Mouse (Mus musculus) limb, embryonic 10.5 days (tissue): Measurements from ENCODE around the gene Actc1. TPM values are rescaled to one million over a fixed set of nuclear protein-coding genes. Genes with fewer than 3 reads are reported as not detected.

Source experiments
- DNase-seq: peaks from one replicate; pipeline ENCODE4 v3.0.0-alpha.2; 2017; ENCODE audit warnings: low spot score
- H3K27ac ChIP-seq: fragments of 300-500 bp; sonication (generic); 2 replicates; pipeline ENCODE4 v1.5.1; 2016; ENCODE audit warnings: mild to moderate bottlenecking
- H3K27me3 ChIP-seq: fragments of 300-500 bp; sonication (generic); 2 replicates; pipeline ENCODE4 v1.6.1; 2016; ENCODE audit warnings: low read depth, mild to moderate bottlenecking; ENCODE audit not compliant: poor library complexity, severe bottlenecking
- H3K36me3 ChIP-seq: fragments of 300-500 bp; sonication (generic); 2 replicates; pipeline ENCODE4 v1.6.1; 2016; ENCODE audit warnings: mild to moderate bottlenecking, moderate library complexity
- H3K4me1 ChIP-seq: fragments of 300-500 bp; sonication (generic); 2 replicates; pipeline ENCODE4 v1.6.1; 2016
- H3K4me3 ChIP-seq: fragments of 300-500 bp; sonication (generic); 2 replicates; pipeline ENCODE4 v1.5.1; 2016; ENCODE audit warnings: mild to moderate bottlenecking, moderate library complexity
- H3K9me3 ChIP-seq: fragments of 300-500 bp; sonication (generic); replicated peaks from 2 replicates; pipeline ENCODE4 v1.6.1; 2016; ENCODE audit warnings: mild to moderate bottlenecking
- WGBS: fragments of 180-500 bp; shearing (Covaris S2); methylation state at CpG from one replicate; pipeline ENCODE4 v1.1.7; 2016; 5-methylcytosine and 5-hydroxymethylcytosine counted together
- polyA plus RNA-seq: library from polyadenylated mRNA; unstranded; fragments of >200 nt; fragmentation: Nextera tagmentation; extraction: Ambion mirVana; gene quantifications from 2 replicates; pipeline ENCODE4 v1.2.1, GENCODE M21; 2016

The Actc1 gene
- polyA plus RNA-seq, 1 experiment from 2014 or later, result 27.4 TPM

- H3K36me3 ChIP-seq, result no peaks in the 10 kb centered on the region
- no peak overlapping the region for H3K4me3 ChIP-seq
- H3K4me1 ChIP-seq, result no peaks in the 10 kb centered on the region
- no peaks in the 10 kb centered on the region for H3K27me3 ChIP-seq
- H3K27ac ChIP-seq, result no peak overlapping the region
- H3K9me3 ChIP-seq, result no peaks in the 10 kb centered on the region
- DNase-seq, result no peak
- 77% methylated on average over 2 of the region's 2 CpGs for WGBS
Measured at GRCm38 (mm10) chr2:114037926-114038325, 15.4 kb downstream of the Actc1 start.

- Histone ChIP-seq H3K27me3 (no peaks in the 10 kb centered on the region), H3K4me1 (peaks cover 7% of the 10 kb centered on the region; the same call in 1 of the 2 replicates), H3K4me3 (no peak overlapping the region), H3K36me3 (no peaks in the 10 kb centered on the region), H3K9me3 (no peaks in the 10 kb centered on the region), H3K27ac (no peak overlapping the region)
- no peak for DNase-seq
- WGBS, result 41% methylated on average over 2 of the region's 2 CpGs
Measured at GRCm38 (mm10) chr2:114032259-114032658, 21.1 kb downstream of the Actc1 start.

GRCm38 (mm10) chr2:114023383-114023782 lies 30.0 kb downstream of the Actc1 start:
- 93% methylated on average over 6 of the region's 6 CpGs for WGBS
- DNase-seq, result no peak
- H3K4me1 ChIP-seq, result no peaks in the 10 kb centered on the region
- no peak overlapping the region for H3K4me3 ChIP-seq
- no peaks in the 10 kb centered on the region for H3K36me3 ChIP-seq
- H3K9me3 ChIP-seq, result no peaks in the 10 kb centered on the region
- H3K27ac ChIP-seq, result no peak overlapping the region
- no peaks in the 10 kb centered on the region for H3K27me3 ChIP-seq

GRCm38 (mm10) chr2:114020210-114020563 lies 33.2 kb downstream of the Actc1 start:
- Histone ChIP-seq H3K9me3 (no peaks in the 10 kb centered on the region), H3K27ac (no peak overlapping the region), H3K36me3 (no peaks in the 10 kb centered on the region), H3K4me3 (no peak overlapping the region), H3K4me1 (no peaks in the 10 kb centered on the region), H3K27me3 (peaks cover 20% of the 10 kb centered on the region)
- no peak for DNase-seq

GRCm38 (mm10) chr2:114019474-114020209 lies 33.7 kb downstream of the Actc1 start:
- Histone ChIP-seq H3K9me3 (no peaks in the 10 kb centered on the region), H3K27ac (no peak overlapping the region), H3K36me3 (no peaks in the 10 kb centered on the region), H3K4me1 (no peaks in the 10 kb centered on the region), H3K4me3 (no peak overlapping the region), H3K27me3 (peaks cover 25% of the 10 kb centered on the region)
- no peak for DNase-seq
- 90% methylated on average over 11 of the region's 11 CpGs for WGBS

- 39% methylated on average over 10 of the region's 10 CpGs for WGBS
- no peak for DNase-seq
- H3K27me3 ChIP-seq, result peaks cover 40% of the 10 kb centered on the region
- H3K36me3 ChIP-seq, result no peaks in the 10 kb centered on the region
- H3K4me3 ChIP-seq, result no peak overlapping the region
- no peaks in the 10 kb centered on the region for H3K9me3 ChIP-seq
- no peak overlapping the region for H3K27ac ChIP-seq
- H3K4me1 ChIP-seq, result peaks cover 8% of the 10 kb centered on the region
Measured at GRCm38 (mm10) chr2:114018136-114018535, 35.2 kb downstream of the Actc1 start.

GRCm38 (mm10) chr2:114014839-114015238 lies 38.5 kb downstream of the Actc1 start:
- Histone ChIP-seq H3K27ac (no peak overlapping the region), H3K36me3 (no peaks in the 10 kb centered on the region), H3K9me3 (no peaks in the 10 kb centered on the region), H3K4me1 (peaks cover 12% of the 10 kb centered on the region), H3K27me3 (peaks cover 60% of the 10 kb centered on the region), H3K4me3 (no peak overlapping the region)
- WGBS, result 77% methylated on average over 6 of the region's 6 CpGs
- no peak for DNase-seq

- 3% methylated on average over 13 of the region's 13 CpGs for WGBS
- no peak for DNase-seq
- Histone ChIP-seq H3K36me3 (no peaks in the 10 kb centered on the region), H3K27me3 (peaks cover 60% of the 10 kb centered on the region), H3K4me1 (peaks cover 12% of the 10 kb centered on the region), H3K4me3 (peak overlapping the region; percentile 51), H3K9me3 (no peaks in the 10 kb centered on the region), H3K27ac (no peak overlapping the region)
Measured at GRCm38 (mm10) chr2:114013846-114014245, 39.5 kb downstream of the Actc1 start.

GRCm38 (mm10) chr2:114013295-114013771 lies 40.0 kb downstream of the Actc1 start, which contains the start of gene Gjd2:
Gjd2 (minus strand) TSS chr2:114013619.
- Histone ChIP-seq H3K27ac (no peak within 1 kb of the TSS), H3K27me3 (peaks cover 60% of the 10 kb centered on the region), H3K9me3 (no peaks in the 10 kb centered on the region), H3K4me1 (peaks cover 12% of the 10 kb centered on the region), H3K36me3 (no peaks in the 10 kb centered on the region), H3K4me3 (peak within 1 kb of the TSS; percentile 51)
- peak; percentile 48 for DNase-seq
- WGBS, result under 1% methylated on average over 60 of the region's 60 CpGs

GRCm38 (mm10) chr2:114012749-114013211 lies 40.6 kb downstream of the Actc1 start:
- peak overlapping the region; percentile 51; the same call in 1 of the 2 replicates for H3K4me3 ChIP-seq
- H3K9me3 ChIP-seq, result no peaks in the 10 kb centered on the region
- H3K36me3 ChIP-seq, result no peaks in the 10 kb centered on the region
- H3K27me3 ChIP-seq, result peaks cover 60% of the 10 kb centered on the region
- H3K27ac ChIP-seq, result no peak overlapping the region
- 3% methylated on average over 19 of the region's 19 CpGs for WGBS
- peaks cover 12% of the 10 kb centered on the region for H3K4me1 ChIP-seq
- DNase-seq, result no peak

GRCm38 (mm10) chr2:114011838-114012237 lies 41.5 kb downstream of the Actc1 start:
- no peak overlapping the region for H3K4me3 ChIP-seq
- H3K27ac ChIP-seq, result no peak overlapping the region
- peaks cover 54% of the 10 kb centered on the region for H3K27me3 ChIP-seq
- DNase-seq, result peak; percentile 67
- WGBS, result 45% methylated on average over 4 of the region's 4 CpGs
- H3K36me3 ChIP-seq, result no peaks in the 10 kb centered on the region
- no peaks in the 10 kb centered on the region for H3K9me3 ChIP-seq
- peaks cover 12% of the 10 kb centered on the region for H3K4me1 ChIP-seq

- H3K9me3 ChIP-seq, result no peaks in the 10 kb centered on the region
- 82% methylated on average over 2 of the region's 2 CpGs for WGBS
- no peak overlapping the region for H3K4me3 ChIP-seq
- DNase-seq, result no peak
- H3K27ac ChIP-seq, result no peak overlapping the region
- peaks cover 6% of the 10 kb centered on the region for H3K4me1 ChIP-seq
- no peaks in the 10 kb centered on the region for H3K36me3 ChIP-seq
- peaks cover 22% of the 10 kb centered on the region for H3K27me3 ChIP-seq
Measured at GRCm38 (mm10) chr2:114008321-114008720, 45.0 kb downstream of the Actc1 start.

GRCm38 (mm10) chr2:113997484-113997883 lies 55.9 kb downstream of the Actc1 start:
- Histone ChIP-seq H3K36me3 (no peaks in the 10 kb centered on the region), H3K27me3 (no peaks in the 10 kb centered on the region), H3K27ac (no peak overlapping the region), H3K4me1 (no peaks in the 10 kb centered on the region), H3K4me3 (no peak overlapping the region), H3K9me3 (no peaks in the 10 kb centered on the region)
- no peak for DNase-seq
- 81% methylated on average over 8 of the region's 8 CpGs for WGBS
